Mouse (Mus musculus): ENCODE data around the gene Rdm1.

The Rdm1 gene

GRCm38 (mm10) chr11:101657886-101658750 is 31.1 kb downstream of the Rdm1 start:
- DNase-seq (ENCODE audit: low spot score) = peak; percentile 84

- DNase-seq (ENCODE audit: low spot score) = peak; percentile 86
Measured at GRCm38 (mm10) chr11:101658751-101659558, 32.0 kb downstream of the Rdm1 start.

- no peak for DNase-seq (ENCODE audit: low spot score)
Measured at GRCm38 (mm10) chr11:101661191-101661590, 34.2 kb downstream of the Rdm1 start.

- no peak for DNase-seq (ENCODE audit: low spot score)
Measured at GRCm38 (mm10) chr11:101661786-101662185, 34.8 kb downstream of the Rdm1 start.

GRCm38 (mm10) chr11:101663229-101664027 is 36.4 kb downstream of the Rdm1 start:
- DNase-seq (ENCODE audit: low spot score) = no peak

- peak; percentile 92 for DNase-seq (ENCODE audit: low spot score)
Measured at GRCm38 (mm10) chr11:101664825-101665635, 38.0 kb downstream of the Rdm1 start, which contains the start of gene Arl4d. Gene Arl4d, plus strand, starts transcription at chr11:101665541.

- DNase-seq (ENCODE audit: low spot score) = no peak
Measured at GRCm38 (mm10) chr11:101665636-101665992, 38.6 kb downstream of the Rdm1 start.

- DNase-seq (ENCODE audit: low spot score) = no peak
Measured at GRCm38 (mm10) chr11:101666626-101667345, 39.8 kb downstream of the Rdm1 start.

- DNase-seq (ENCODE audit: low spot score) = no peak
Measured at GRCm38 (mm10) chr11:101667871-101668532, 41.0 kb downstream of the Rdm1 start.

- no peak for DNase-seq (ENCODE audit: low spot score)
Measured at GRCm38 (mm10) chr11:101668546-101669261, 41.7 kb downstream of the Rdm1 start.

- DNase-seq (ENCODE audit: low spot score) = no peak
Measured at GRCm38 (mm10) chr11:101670334-101670733, 43.3 kb downstream of the Rdm1 start.

- no peak for DNase-seq (ENCODE audit: low spot score)
Measured at GRCm38 (mm10) chr11:101671255-101671654, 44.3 kb downstream of the Rdm1 start.

- no peak for DNase-seq (ENCODE audit: low spot score)
Measured at GRCm38 (mm10) chr11:101673010-101673642, 46.1 kb downstream of the Rdm1 start.

GRCm38 (mm10) chr11:101674106-101674505 is 47.1 kb downstream of the Rdm1 start:
- no peak for DNase-seq (ENCODE audit: low spot score)

- DNase-seq (ENCODE audit: low spot score) = no peak
Measured at GRCm38 (mm10) chr11:101675349-101675748, 48.4 kb downstream of the Rdm1 start.

- no peak for DNase-seq (ENCODE audit: low spot score)
Measured at GRCm38 (mm10) chr11:101677655-101678054, 50.7 kb downstream of the Rdm1 start.

GRCm38 (mm10) chr11:101678770-101679169 is 51.8 kb downstream of the Rdm1 start:
- no peak for DNase-seq (ENCODE audit: low spot score)

GRCm38 (mm10) chr11:101679907-101680306 is 52.9 kb downstream of the Rdm1 start:
- DNase-seq (ENCODE audit: low spot score) = no peak
